Mouse (Mus musculus): Measurements from ENCODE around the gene Gm10228.
"Not testable (repeated sequence)": the region's sequence is repeated elsewhere in the genome, so short reads cannot be mapped to it uniquely, and the experiment has no call there.

The Gm10228 gene

GRCm38 (mm10) chr16:89041372-89041771, at the start of gene Gm10228:
Gene Gm10228 (minus strand): TSS chr16:89041472.
- DNase-seq: not testable (repeated sequence)

GRCm38 (mm10) chr16:89071041-89071440, 29.8 kb upstream of the Gm10228 start:
- DNase-seq: not testable (repeated sequence)

- DNase-seq: not testable (repeated sequence)
These were observed 22.6 kb upstream of the Gm10228 start, which contains the start of gene 1110025L11Rik for GRCm38 (mm10) chr16:89063902-89064301. Gene 1110025L11Rik (minus strand): TSS chr16:89064002.

- no peak for DNase-seq
These were observed 6.5 kb upstream of the Gm10228 start, which contains the start of gene Krtap6-5 for GRCm38 (mm10) chr16:89047783-89048182. Gene Krtap6-5 (minus strand): TSS chr16:89047883.

DNA sequence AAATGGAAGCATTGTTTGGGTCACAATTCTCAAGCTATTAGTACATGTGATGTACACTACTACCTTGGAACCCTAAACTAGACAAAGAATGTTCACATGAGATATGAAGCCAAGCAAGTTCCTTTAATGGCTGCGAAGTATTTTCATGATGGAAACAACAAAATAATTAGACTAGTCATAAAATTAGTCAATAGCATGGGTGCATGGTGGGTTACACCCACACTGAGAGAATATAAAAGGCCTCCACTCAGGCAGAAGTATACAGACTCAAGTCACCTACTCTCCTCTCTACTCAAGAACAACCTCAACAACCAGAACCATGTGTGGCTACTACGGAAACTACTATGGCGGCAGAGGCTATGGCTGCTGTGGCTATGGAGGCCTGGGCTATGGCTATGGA, 9.9 kb downstream of the Gm10228 start, which contains the start of gene Krtap6-1:
Gene Krtap6-1, plus strand, starts transcription at position 301 of the 400 bp plus-strand sequence.
- DNase-seq: not testable (repeated sequence)

GRCm38 (mm10) chr16:89014984-89015383, 26.3 kb downstream of the Gm10228 start, which contains the start of gene Gm10229:
Gene Gm10229 (plus strand): TSS chr16:89015284.
- DNase-seq: not testable (repeated sequence)

- DNase-seq: no peak
These were observed 27.3 kb downstream of the Gm10228 start for GRCm38 (mm10) chr16:89013973-89014372.

DNA sequence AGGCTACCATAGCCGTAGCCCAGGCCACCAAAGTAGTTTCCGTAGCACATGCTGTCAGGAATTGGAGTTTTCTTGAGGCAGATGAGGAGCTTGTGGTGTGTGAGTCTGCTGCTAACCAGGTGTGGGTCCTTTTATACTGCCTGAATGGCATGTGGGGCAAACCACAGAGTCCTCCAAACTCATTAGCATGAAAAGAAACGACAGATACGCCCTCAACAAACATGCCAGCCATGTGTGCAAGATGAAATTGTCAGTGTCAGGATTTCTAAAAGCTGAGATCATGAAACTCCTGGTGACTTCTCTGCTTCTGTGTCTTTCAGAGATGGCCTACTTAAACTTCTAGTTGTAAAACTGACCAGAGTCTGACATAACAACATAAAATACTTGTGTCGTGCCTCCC, 30.6 kb downstream of the Gm10228 start, which contains the start of gene Krtap22-2:
Gene Krtap22-2, minus strand, starts transcription at position 101 of the 400 bp plus-strand sequence.
- DNase-seq: no peak

Measured in layer of hippocampus, adult 9-11 months (tissue).